Mouse (Mus musculus) left cerebral cortex, postnatal 36 days (tissue): ENCODE measurements at regions not wholly inside any gene's neighbourhood (a gene's known extent, or its start where the extent isn't known, plus 50 kb on each side); places are given as distances from the start of the nearest gene placed in this dataset.
A peak's percentile ranks its signal among the peaks of the same experiment; 100 is the strongest.

ENCODE experiments used
- DNase-seq, 2 experiments: peaks; one replicate each; pipeline ENCODE4 v3.0.0; 2021 to 2022; ENCODE audit warnings: low spot score in 2 of 2, mixed read lengths in 1 of 2
- intact Hi-C: fragments of 180-260 bp; cut with DNase I; formaldehyde crosslinking; loops from one replicate; pipeline ENCODE4 v1.15.1; 2025

GRCm38 (mm10) chr7:114912109-114912508 is 168.6 kb downstream of the Insc start:
- intact Hi-C loops, result no loop called here
- no peak for DNase-seq

GRCm38 (mm10) chr7:114922155-114922554 is 178.7 kb downstream of the Insc start:
- intact Hi-C loops, result loop anchor here (5.0 kb wide), 2 partner anchors 290 to 1110 kb away; no protein-coding TSS in a partner anchor
- peak; percentile 32 to 63 for DNase-seq

GRCm38 (mm10) chr7:114933861-114934260 is 190.4 kb downstream of the Insc start:
- DNase-seq, result no peak
- intact Hi-C loops, result no loop called here

GRCm38 (mm10) chr7:114950759-114951158 is 207.3 kb downstream of the Insc start:
- no peak for DNase-seq
- intact Hi-C loops, result no loop called here

- DNase-seq, result no peak
- intact Hi-C loops, result no loop called here
Observed at GRCm38 (mm10) chr7:114963206-114963605, 219.7 kb downstream of the Insc start.

GRCm38 (mm10) chr7:114965923-114966322 is 222.4 kb downstream of the Insc start:
- DNase-seq, result no peak
- intact Hi-C loops, result no loop called here

- intact Hi-C loops, result no loop called here
Observed at GRCm38 (mm10) chr7:114986481-114986880, 243.0 kb downstream of the Insc start.

GRCm38 (mm10) chr7:114991255-114991654 is 247.8 kb downstream of the Insc start:
- no peak for DNase-seq
- intact Hi-C loops, result no loop called here

More at GRCm38 (mm10) chr7:114986481-114986880, 243.0 kb downstream of the Insc start:
- DNase-seq, result no peak

- intact Hi-C loops, result no loop called here
- no peak for DNase-seq
Observed at GRCm38 (mm10) chr7:114992440-114992839, 248.9 kb downstream of the Insc start.

- intact Hi-C loops, result no loop called here
- peak; percentile 18 to 27 for DNase-seq
Observed at GRCm38 (mm10) chr7:115000796-115001524, 257.5 kb downstream of the Insc start.

- intact Hi-C loops, result no loop called here
- no peak for DNase-seq
Observed at GRCm38 (mm10) chr7:115014253-115014998, 270.9 kb downstream of the Insc start.

- intact Hi-C loops, result no loop called here
- DNase-seq, result no peak
Observed at GRCm38 (mm10) chr7:115019369-115019958, 276.0 kb downstream of the Insc start.

- intact Hi-C loops, result no loop called here
- no peak for DNase-seq
Observed at GRCm38 (mm10) chr7:115020023-115020422, 276.5 kb downstream of the Insc start.

- no peak for DNase-seq
- intact Hi-C loops, result no loop called here
Observed at GRCm38 (mm10) chr7:115025803-115026202, 282.3 kb downstream of the Insc start.

GRCm38 (mm10) chr7:115027685-115028084 is 284.2 kb downstream of the Insc start:
- intact Hi-C loops, result no loop called here
- peak in 1 of 2 experiments; percentile 6 for DNase-seq

- intact Hi-C loops, result no loop called here
Observed at GRCm38 (mm10) chr7:115033987-115034386, 290.5 kb downstream of the Insc start.

GRCm38 (mm10) chr7:115055527-115055926 is 312.0 kb downstream of the Insc start:
- intact Hi-C loops, result no loop called here
- no peak for DNase-seq

More at GRCm38 (mm10) chr7:115033987-115034386, 290.5 kb downstream of the Insc start:
- no peak for DNase-seq

- DNase-seq, result no peak
- intact Hi-C loops, result no loop called here
Observed at GRCm38 (mm10) chr7:115056992-115057645, 313.6 kb downstream of the Insc start.

- DNase-seq, result no peak
- intact Hi-C loops, result no loop called here
Observed at GRCm38 (mm10) chr7:115057736-115058135, 314.2 kb downstream of the Insc start.

- DNase-seq, result no peak
- intact Hi-C loops, result no loop called here
Observed at GRCm38 (mm10) chr7:115060171-115060570, 316.7 kb downstream of the Insc start.
